Mouse (Mus musculus) MEL (cell line): ENCODE measurements around the gene Rfx5. TPM values are rescaled to one million over a fixed set of nuclear protein-coding genes. Genes with fewer than 3 reads are reported as not detected.
"Not testable (repeated sequence)": the region's sequence is repeated elsewhere in the genome, so short reads cannot be mapped to it uniquely, and the experiment has no call there.

Source experiments
- DNase-seq: peaks from one replicate; pipeline ENCODE4 v3.0.0; 2011; ENCODE audit warnings: low read depth, low spot score
- H3K27ac ChIP-seq: 2 replicates; pipeline ENCODE4 v1.5.1; 2012; ENCODE audit warnings: low read depth, mild to moderate bottlenecking, control low read depth, low read length, moderate library complexity; ENCODE audit not compliant: control insufficient read depth
- H3K27me3 ChIP-seq, 2 experiments: fragments of 150-350 bp in 1 of 2; sonication (generic) in 1 of 2; 2 replicates each; pipeline ENCODE4 v1.6.1; 2012; ENCODE audit warnings: low read length in 2 of 2, mild to moderate bottlenecking in 2 of 2, improper control_type of control experiment in 1 of 2, moderate library complexity in 1 of 2; ENCODE audit not compliant: insufficient read depth in 2 of 2, control insufficient read depth in 1 of 2
- H3K36me3 ChIP-seq, 2 experiments: 2 replicates each; pipeline ENCODE4 v1.6.1; 2012 to 2014; ENCODE audit warnings: low read length in 2 of 2, improper control_type of control experiment in 1 of 2, inconsistent platforms in 1 of 2, mild to moderate bottlenecking in 1 of 2; ENCODE audit not compliant: insufficient read depth in 2 of 2, control insufficient read depth in 1 of 2
- H3K4me1 ChIP-seq, 2 experiments: fragments of 150-350 bp in 1 of 2; sonication (generic) in 1 of 2; 2 replicates each; pipeline ENCODE4 v1.6.1; 2012; ENCODE audit warnings: low read length in 2 of 2, improper control_type of control experiment in 1 of 2, mild to moderate bottlenecking in 1 of 2; ENCODE audit not compliant: insufficient read depth in 2 of 2, control insufficient read depth in 1 of 2
- H3K4me3 ChIP-seq, 2 experiments: fragments of 150-350 bp in 1 of 2; sonication (generic) in 1 of 2; 2 replicates each; pipeline ENCODE4 v1.5.1; 2012; ENCODE audit warnings: low read depth in 2 of 2, low read length in 2 of 2, mild to moderate bottlenecking in 2 of 2, moderate library complexity in 2 of 2, control low read depth in 1 of 2, improper control_type of control experiment in 1 of 2; ENCODE audit not compliant: control insufficient read depth in 1 of 2, insufficient read depth in 1 of 2
- H3K79me2 ChIP-seq: 2 replicates; pipeline ENCODE4 v1.6.1; 2012; ENCODE audit warnings: mild to moderate bottlenecking, low read length, moderate library complexity; ENCODE audit not compliant: control insufficient read depth, poor library complexity, insufficient read depth
- H3K9ac ChIP-seq: 2 replicates; pipeline ENCODE4 v1.6.1; 2012; ENCODE audit warnings: low read depth, mild to moderate bottlenecking, control low read depth, low read length, moderate library complexity; ENCODE audit not compliant: control insufficient read depth, poor library complexity, severe bottlenecking
- H3K9me3 ChIP-seq: fragments of 150-350 bp; sonication (generic); replicated peaks from 2 replicates; pipeline ENCODE4 v1.6.1; 2012; ENCODE audit warnings: mild to moderate bottlenecking, low read length, improper control_type of control experiment, moderate library complexity; ENCODE audit not compliant: insufficient read depth
- BHLHE40 ChIP-seq: IDR thresholded peaks from 2 replicates; pipeline ENCODE4 v1.6.1; 2012; ENCODE audit warnings: low read depth, mild to moderate bottlenecking, inconsistent platforms, low read length, improper control_type of control experiment, borderline replicate concordance
- EP300 ChIP-seq, 2 experiments: IDR thresholded peaks; 2 replicates each; pipeline ENCODE4 v1.6.1; 2011; ENCODE audit warnings: improper control_type of control experiment in 2 of 2, low read length in 2 of 2, low read depth in 1 of 2, mild to moderate bottlenecking in 1 of 2
- ETS1 ChIP-seq: IDR thresholded peaks from 2 replicates; pipeline ENCODE4 v1.6.1; 2012; ENCODE audit warnings: low read depth, mild to moderate bottlenecking, inconsistent platforms, low read length, improper control_type of control experiment, moderate library complexity
- GATA1 ChIP-seq: IDR thresholded peaks from 2 replicates; pipeline ENCODE4 v1.6.1; 2011; ENCODE audit warnings: low read depth, low read length, improper control_type of control experiment
- MAFK ChIP-seq: IDR thresholded peaks from 2 replicates; pipeline ENCODE4 v1.6.1; 2011; ENCODE audit warnings: low read depth, mild to moderate bottlenecking, low read length, improper control_type of control experiment, borderline replicate concordance
- MAZ ChIP-seq: IDR thresholded peaks from 2 replicates; pipeline ENCODE4 v1.6.1; 2012; ENCODE audit warnings: low read depth, mild to moderate bottlenecking, inconsistent platforms, low read length, improper control_type of control experiment
- MYC ChIP-seq: IDR thresholded peaks from 2 replicates; pipeline ENCODE4 v1.6.1; 2011; ENCODE audit warnings: low read depth, mild to moderate bottlenecking, low read length, improper control_type of control experiment, moderate library complexity
- RCOR1 ChIP-seq: IDR thresholded peaks from 2 replicates; pipeline ENCODE4 v1.6.1; 2012; ENCODE audit warnings: low read depth, mild to moderate bottlenecking, inconsistent platforms, low read length, improper control_type of control experiment
- SIN3A ChIP-seq: IDR thresholded peaks from 2 replicates; pipeline ENCODE4 v1.6.1; 2012; ENCODE audit warnings: low read length, improper control_type of control experiment, inconsistent platforms
- TAL1 ChIP-seq: IDR thresholded peaks from 2 replicates; pipeline ENCODE4 v1.6.1; 2012; ENCODE audit warnings: mild to moderate bottlenecking, inconsistent platforms, low read length, moderate library complexity, mixed read lengths
- TCF12 ChIP-seq: IDR thresholded peaks from 2 replicates; pipeline ENCODE4 v1.6.1; 2014; ENCODE audit warnings: low read depth, mild to moderate bottlenecking, inconsistent platforms, low read length, improper control_type of control experiment, moderate library complexity
- ZKSCAN1 ChIP-seq: IDR thresholded peaks from 2 replicates; pipeline ENCODE4 v1.6.1; 2012; ENCODE audit warnings: low read depth, mild to moderate bottlenecking, inconsistent platforms, low read length, improper control_type of control experiment, moderate library complexity
- ZNF384 ChIP-seq: IDR thresholded peaks from 2 replicates; pipeline ENCODE4 v1.6.1; 2012; ENCODE audit warnings: low read depth, mild to moderate bottlenecking, inconsistent platforms, low read length, improper control_type of control experiment
- polyA plus RNA-seq, 2 experiments: library from polyadenylated mRNA; stranded (reverse) in 1 of 2; unstranded in 1 of 2; fragments of >175 nt in 1 of 2; fragments of >200 nt in 1 of 2; gene quantifications; 2 replicates each; pipeline versions ENCODE4 v1.2.1 to v1.2.4; 2012; ENCODE audit warnings: low replicate concordance in 2 of 2, low read depth in 1 of 2; ENCODE audit not compliant: insufficient read length in 2 of 2, insufficient read depth in 1 of 2, missing spikeins in 1 of 2
- total RNA-seq: library from RNA; depleted of rRNA; stranded (reverse); fragments of 300-350 nt; gene quantifications from 2 replicates; pipeline ENCODE4 v1.2.3, GENCODE M21; 2012

Gene Rfx5
- total and polyA plus RNA-seq, 3 experiments: 10.0 to 19.4 TPM; not detected in 1

DNA sequence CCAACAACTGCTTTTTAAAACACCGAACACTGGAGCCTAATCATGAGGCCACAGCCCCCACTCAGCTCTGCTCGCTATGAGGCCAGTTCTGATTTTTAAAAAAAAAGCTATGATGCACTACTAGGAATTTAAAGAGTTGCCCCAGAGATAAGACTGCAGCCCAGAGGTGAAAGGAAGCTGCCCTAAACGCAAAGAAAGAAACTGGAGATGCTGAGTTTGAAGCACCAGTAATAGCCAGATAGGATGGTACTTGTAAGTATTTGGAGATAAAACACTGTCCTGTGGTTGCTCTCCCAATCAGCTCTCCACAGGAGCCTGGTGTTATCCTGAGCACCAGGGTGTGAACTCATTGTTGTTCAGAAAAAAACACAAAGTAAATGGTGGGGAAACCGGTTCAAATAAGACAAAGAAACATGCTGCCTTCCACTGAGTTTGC lies 27.6 kb upstream of the Rfx5 start:
- H3K4me3 ChIP-seq, H3K9ac ChIP-seq, H3K79me2 ChIP-seq, H3K9me3 ChIP-seq, H3K27me3 ChIP-seq: not testable (repeated sequence)
- peak; percentile 83 for DNase-seq
- Histone ChIP-seq H3K36me3 (peaks cover 0 to 27% of the 10 kb centered on the region in 2 experiments; a peak in 2 of 4 replicates), H3K27ac (peak overlapping the region; percentile 65), H3K4me1 (peaks cover 15 to 39% of the 10 kb centered on the region in 2 experiments)
- TF ChIP-seq TCF12: peak; percentile 87
- 0 out of 2 replicates have a peak, but pooled peaks have one; percentile 33 for TF ChIP-seq MYC
- peak; percentile 82 for TF ChIP-seq ETS1
- peak; percentile 92 for TF ChIP-seq GATA1
- peak; percentile 92 for TF ChIP-seq ZNF384
- peak; percentile 92 for TF ChIP-seq RCOR1
- TF ChIP-seq BHLHE40: peak; percentile 31; the same call in 1 of the 2 replicates
- peak; percentile 77 to 87 for TF ChIP-seq EP300 (IDR thresholded peaks at IDR 0.05; ENCODE audit: low read depth in 1 of 2, low read length in 2 of 2)
- TF ChIP-seq SIN3A: peak; percentile 49
- peak; percentile 81 for TF ChIP-seq TAL1

GRCm38 (mm10) chr3:94928979-94929378 lies 24.9 kb upstream of the Rfx5 start:
- DNase-seq, H3K9me3 ChIP-seq, H3K79me2 ChIP-seq, H3K27ac ChIP-seq, H3K9ac ChIP-seq, H3K27me3 ChIP-seq, H3K4me3 ChIP-seq: not testable (repeated sequence)
- 0 out of 2 replicates have a peak, but pooled peaks have one; percentile 19 for TF ChIP-seq MAZ
- peaks cover 18 to 44% of the 10 kb centered on the region in 2 experiments for H3K4me1 ChIP-seq
- H3K36me3 ChIP-seq: peaks cover 0 to 27% of the 10 kb centered on the region in 2 experiments; a peak in 2 of 4 replicates

GRCm38 (mm10) chr3:94930386-94931266 lies 23.2 kb upstream of the Rfx5 start:
- H3K4me1 ChIP-seq: peaks cover 9 to 45% of the 10 kb centered on the region in 2 experiments
- H3K9ac ChIP-seq: not testable (repeated sequence)

More at GRCm38 (mm10) chr3:94930386-94931266, 23.2 kb upstream of the Rfx5 start:
- TF ChIP-seq ZKSCAN1 (peak; percentile 95), MAFK (0 out of 2 replicates have a peak, but pooled peaks have one; percentile 1)
- not testable (repeated sequence) for H3K9me3 ChIP-seq, DNase-seq, H3K79me2 ChIP-seq, H3K4me3 ChIP-seq, H3K27me3 ChIP-seq, H3K27ac ChIP-seq
- peaks cover 0 to 19% of the 10 kb centered on the region in 2 experiments; a peak in 2 of 4 replicates for H3K36me3 ChIP-seq
